Mouse (Mus musculus) brain, embryonic 14.5 days (tissue): ENCODE measurements around the gene Fam76a.

Experiments used
- CTCF ChIP-seq: fragments of 200-500 bp; IDR thresholded peaks from 2 replicates; pipeline ENCODE4 v1.5.1; 2012; ENCODE audit warnings: inconsistent platforms, mild to moderate bottlenecking, moderate library complexity, borderline replicate concordance; ENCODE audit not compliant: insufficient read depth, insufficient read length; ENCODE audit errors: extremely low read depth
- POLR2A ChIP-seq: fragments of 200-500 bp; IDR thresholded peaks from 2 replicates; pipeline ENCODE4 v1.6.1; 2012; ENCODE audit warnings: mild to moderate bottlenecking, inconsistent platforms, borderline replicate concordance; ENCODE audit not compliant: poor library complexity, insufficient read depth, insufficient read length, severe bottlenecking; ENCODE audit errors: extremely low read depth

GRCm38 (mm10) chr4:132946047-132947001, 24.0 kb upstream of the Fam76a start:
- no peak for TF ChIP-seq CTCF
- no peak for TF ChIP-seq POLR2A
